Mouse (Mus musculus) retina, postnatal 1 day (tissue): Measurements from ENCODE around the gene Psg20.
"Not testable (repeated sequence)": the region's sequence is repeated elsewhere in the genome, so short reads cannot be mapped to it uniquely, and the experiment has no call there.

Experiments used
- DNase-seq: peaks from one replicate; pipeline ENCODE4 v3.0.0-alpha.2; 2012

The Psg20 gene

GRCm38 (mm10) chr7:18686085-18686484 lies at the start of gene Psg20:
Psg20 (minus strand) TSS chr7:18686185.
- DNase-seq: no peak

DNA sequence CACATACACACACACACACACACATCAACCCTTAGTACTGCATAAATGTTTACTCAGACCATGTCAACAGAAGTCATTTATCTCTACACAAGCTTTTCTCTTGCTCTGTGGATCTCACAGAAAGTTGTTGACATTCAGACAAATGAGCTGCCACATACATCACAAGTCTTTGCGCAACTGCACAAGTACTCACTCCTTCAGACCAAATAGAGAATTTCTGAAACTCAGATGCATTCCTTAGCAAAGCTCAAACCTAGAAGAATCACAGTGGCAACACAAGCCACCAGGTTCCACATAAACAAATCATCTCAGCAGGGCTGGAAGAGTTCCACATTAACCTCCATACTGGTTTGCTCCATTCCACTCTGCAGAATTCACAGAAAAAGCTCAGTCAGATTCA lies 48.5 kb upstream of the Psg20 start:
- no peak for DNase-seq

GRCm38 (mm10) chr7:18733111-18733510 lies 47.1 kb upstream of the Psg20 start:
- no peak for DNase-seq

- no peak for DNase-seq
These were observed 42.4 kb upstream of the Psg20 start for GRCm38 (mm10) chr7:18728391-18728790.

DNA sequence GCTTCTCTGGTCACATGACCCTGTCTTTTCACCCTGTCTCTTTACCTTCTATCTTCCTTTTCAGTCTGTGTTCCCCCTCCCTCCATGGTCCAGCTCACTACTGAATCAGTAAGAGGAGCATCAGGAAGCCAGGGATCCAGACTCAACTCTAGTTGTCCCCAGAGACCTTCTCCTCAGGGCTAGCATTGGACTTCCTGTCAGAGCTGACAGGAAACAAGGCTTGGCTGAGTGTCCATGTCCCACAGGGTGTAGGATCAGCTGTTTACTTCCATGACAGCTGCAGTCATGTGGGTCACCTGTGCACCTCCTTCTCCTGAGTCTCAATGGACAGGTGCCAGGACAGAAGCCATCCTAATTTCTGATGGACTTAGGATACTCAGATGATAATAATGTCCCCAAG lies 39.9 kb upstream of the Psg20 start:
- not testable (repeated sequence) for DNase-seq

DNA sequence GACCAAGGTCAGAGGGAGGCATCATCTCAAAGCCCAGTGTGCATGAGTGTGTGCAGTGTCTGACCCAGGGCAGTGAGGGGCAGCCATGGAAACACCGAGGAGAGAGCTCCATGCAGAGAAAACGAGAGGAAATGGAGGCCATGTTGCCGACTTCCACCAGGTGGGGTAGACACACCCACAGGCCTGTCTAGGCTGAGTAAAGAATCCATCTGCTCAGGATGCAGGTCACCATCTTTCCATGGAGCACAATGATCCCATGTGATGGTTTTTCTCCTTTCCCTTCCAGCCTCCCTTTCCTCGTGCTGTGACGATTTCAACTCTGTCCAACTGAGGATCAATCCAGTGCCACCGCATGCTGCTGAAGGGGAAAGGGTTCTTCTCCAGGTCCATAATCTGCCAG lies 38.0 kb upstream of the Psg20 start:
- no peak for DNase-seq

- DNase-seq: no peak
These were observed 31.8 kb upstream of the Psg20 start, which contains the start of gene Psg22 for GRCm38 (mm10) chr7:18717790-18718189. Psg22 (plus strand) TSS chr7:18718090.

- no peak for DNase-seq
These were observed 29.6 kb upstream of the Psg20 start for GRCm38 (mm10) chr7:18715546-18715945.

DNA sequence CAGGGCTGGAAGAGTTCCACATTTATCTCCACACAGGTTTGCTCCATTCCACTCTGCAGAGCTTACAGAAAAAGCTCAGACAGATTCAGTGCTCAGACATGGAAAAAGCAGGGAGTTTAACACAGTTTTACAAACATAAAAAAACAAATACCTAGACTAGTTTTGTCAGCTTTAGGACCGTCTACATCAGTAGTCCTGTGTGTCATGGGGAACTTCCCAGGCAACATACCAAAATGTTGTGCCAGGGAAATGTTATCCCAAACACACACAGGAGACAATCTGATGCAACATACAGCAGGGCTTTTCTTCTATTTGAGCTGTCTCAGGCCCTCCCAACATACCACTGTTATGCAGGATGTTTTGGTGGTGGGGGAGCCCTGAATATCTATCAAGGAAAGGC lies 24.9 kb upstream of the Psg20 start:
- DNase-seq: no peak

GRCm38 (mm10) chr7:18710331-18710730 lies 24.3 kb upstream of the Psg20 start:
- peak; percentile 28 for DNase-seq

DNA sequence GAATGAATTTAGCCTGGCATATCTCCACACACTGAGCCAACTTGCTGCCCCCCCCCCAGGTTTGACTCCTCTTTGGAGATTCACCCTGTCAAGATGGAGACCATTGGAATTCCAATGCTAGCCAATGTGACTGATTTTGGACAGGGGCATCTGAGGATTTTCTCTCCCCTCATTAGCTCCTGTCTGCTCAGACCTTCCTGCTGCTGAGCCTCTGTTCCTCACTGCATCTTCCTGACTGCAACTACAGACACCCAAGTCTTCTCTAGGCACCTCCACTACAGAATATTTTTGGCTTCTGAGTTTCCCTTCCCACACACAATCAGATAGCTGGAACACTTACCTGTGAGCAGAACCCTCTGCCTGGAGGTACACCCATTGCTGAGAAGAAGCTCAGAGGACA lies 399 bp downstream of the Psg20 start:
- DNase-seq: no peak

- peak; percentile 61 for DNase-seq
These were observed 6.2 kb downstream of the Psg20 start for GRCm38 (mm10) chr7:18679772-18680171.

- DNase-seq: not testable (repeated sequence)
These were observed 29.4 kb downstream of the Psg20 start, which contains the start of gene Psg21 for GRCm38 (mm10) chr7:18656625-18657024. Psg21 (minus strand) TSS chr7:18656725.

- not testable (repeated sequence) for DNase-seq
These were observed 59.1 kb downstream of the Psg20 start for GRCm38 (mm10) chr7:18626921-18627320.
